Mouse (Mus musculus) embryo, embryonic 11.5 days (tissue): ENCODE data around the gene Tspear.

ENCODE experiments used
- DNase-seq: peaks from one replicate; pipeline ENCODE4 v3.0.0-alpha.2; 2012; ENCODE audit warnings: low read depth, low spot score

Tspear gene

DNA sequence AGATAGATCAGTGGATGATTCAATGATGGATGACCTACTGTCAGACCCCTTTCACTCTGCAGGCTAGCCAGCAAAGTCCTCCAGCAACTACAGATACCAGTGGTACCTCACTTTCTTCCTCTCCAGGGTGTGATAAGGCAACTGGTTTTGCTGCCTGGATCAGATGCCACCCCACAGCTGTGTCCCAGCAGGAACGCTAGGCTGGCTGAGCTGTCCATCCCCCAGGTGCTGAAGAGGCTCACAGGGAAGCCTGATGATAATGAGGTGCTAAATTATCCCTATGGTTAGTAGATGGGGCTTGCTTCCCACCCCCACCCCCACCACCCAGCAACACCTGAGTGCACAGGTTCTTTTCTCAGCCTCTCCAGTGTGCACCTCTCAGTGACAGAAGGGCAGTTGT, 181.2 kb downstream of the Tspear start:
- DNase-seq: no peak

DNA sequence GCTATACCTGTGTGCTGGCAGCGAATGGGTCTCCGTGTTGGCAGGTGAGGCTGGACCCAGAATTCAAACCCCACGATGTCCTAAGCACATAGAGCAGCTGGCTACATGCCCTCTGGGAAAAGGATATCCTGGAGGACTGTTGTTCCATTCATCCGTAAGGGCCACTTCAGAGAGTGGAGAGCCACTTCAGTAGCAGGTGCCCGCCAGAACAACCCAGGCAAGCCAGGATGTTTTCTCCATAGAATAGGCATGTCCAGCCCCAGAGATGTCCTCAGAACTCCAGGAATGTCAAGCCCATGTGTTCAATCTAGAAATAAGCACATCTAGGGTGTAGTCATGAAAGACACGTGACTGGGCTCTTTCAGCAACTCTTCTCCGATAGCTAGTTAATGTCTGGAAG, 183.3 kb downstream of the Tspear start:
- no peak for DNase-seq

DNA sequence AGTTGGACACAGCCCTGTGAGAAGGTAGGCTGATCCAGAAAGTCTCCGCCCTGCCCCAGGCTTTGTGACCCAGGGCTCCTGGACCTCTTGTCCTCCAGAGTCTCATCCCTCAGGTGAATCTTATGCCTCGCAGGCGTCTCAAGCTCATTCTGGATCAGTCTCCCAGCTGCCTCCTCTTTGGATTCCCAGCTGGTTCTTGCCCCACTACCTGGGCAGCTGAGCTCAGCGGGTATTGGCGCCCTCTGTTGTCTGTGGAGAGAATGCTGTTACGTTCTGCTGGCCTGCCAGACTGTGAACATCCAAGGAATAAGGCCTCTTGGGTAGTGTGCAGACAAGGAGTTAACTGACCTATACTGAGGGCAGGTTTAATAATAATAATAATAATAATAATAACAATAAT, 192.6 kb downstream of the Tspear start:
- DNase-seq: no peak

DNA sequence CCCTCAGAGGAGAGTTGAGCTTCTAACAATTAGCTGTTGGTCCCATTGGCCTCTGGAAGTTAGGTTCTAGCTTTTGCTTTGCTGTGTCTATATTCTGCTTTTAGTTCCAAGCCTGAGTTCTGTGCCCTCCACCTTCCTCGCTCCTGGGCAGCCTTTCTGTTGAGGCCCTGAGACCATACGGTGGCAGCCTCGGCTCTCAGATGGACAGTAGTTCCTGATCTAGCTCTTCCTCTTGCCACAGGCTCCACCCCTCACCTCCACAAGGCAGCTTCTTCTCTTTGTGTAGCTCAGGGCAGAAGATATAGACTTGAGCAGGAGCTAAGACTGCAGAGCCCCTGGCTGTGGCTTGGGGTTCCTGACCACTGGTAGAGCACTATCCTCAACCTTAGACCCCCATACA, 193.9 kb downstream of the Tspear start:
- no peak for DNase-seq

DNA sequence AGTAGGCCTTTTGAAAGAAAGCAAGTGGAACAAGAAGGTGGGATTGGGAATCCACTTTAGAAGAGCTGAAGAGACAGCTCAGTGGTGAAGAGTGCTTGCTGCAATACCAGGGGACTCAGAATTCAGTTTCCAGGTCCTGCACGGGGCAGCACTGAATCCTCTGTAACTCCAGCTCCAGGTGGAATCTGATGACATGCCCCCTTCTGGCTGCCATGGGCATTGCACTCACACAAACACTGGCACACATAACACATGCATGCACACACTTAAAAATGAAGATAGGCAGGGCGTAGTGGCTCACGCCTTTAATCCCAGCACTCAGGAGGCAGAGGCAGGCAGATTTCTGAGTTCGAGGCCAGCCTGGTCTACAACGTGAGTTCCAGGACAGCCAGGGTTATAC, 196.2 kb downstream of the Tspear start:
- no peak for DNase-seq

DNA sequence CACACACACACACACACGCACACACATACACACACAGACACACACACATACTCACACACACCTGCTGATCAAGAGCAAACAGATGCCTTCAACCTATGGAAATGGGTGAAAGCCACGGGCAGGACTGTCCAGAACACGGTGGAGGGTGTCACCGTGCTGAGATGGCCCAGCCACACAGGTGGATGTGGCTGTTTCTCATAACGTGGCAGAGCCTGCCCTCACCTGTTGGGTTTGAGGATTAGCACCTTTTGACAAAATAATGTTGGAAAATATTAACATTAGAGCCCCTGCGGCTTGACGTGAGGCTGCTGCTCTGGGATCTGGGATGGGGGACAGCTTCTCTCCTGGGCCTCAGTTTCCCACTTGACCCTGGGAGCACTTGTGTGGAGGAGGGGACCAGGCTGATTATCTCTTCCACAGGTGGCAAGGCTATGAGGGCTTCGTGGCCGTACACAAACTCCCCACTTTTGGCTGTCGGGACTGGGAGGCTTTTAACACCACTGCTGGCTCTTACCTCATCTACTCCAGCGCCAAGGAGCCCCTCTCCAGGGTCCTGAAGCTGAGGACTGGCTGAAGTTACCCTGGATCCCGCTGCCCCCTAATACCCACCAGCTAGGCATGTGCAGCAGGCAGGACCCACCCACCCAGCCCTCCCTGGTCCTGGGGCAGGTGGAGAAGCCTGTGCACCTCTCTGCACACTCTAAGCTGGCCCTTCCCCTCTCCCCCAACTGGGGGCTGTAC, 199.8 kb downstream of the Tspear start:
- DNase-seq: no peak

DNA sequence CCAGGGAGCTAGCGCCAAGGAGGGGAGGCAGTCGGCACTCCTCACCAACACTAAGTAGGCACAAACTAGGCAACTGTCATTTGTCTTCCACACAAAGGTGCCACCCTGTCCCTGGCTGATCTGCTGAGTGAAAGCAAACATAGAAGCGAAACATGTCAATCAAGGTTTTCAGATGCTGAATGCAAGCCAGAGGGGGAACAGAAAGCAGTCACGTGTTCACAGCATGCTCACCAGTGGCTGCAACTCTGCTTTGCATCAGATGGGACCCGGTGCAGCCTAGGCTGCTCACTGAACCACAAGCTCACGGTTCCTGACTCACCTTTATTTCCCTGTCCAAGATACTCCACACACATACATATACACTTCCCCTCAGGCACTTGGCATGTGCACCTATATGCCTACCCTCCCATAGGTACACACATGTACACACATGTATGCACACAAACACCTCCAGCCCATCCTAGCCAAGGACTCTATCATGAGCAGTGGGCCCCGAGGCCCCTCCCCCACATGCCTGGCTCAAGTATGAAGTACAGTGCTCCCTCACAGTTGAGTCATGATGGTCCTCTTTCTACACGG, 204.7 kb downstream of the Tspear start:
- DNase-seq: no peak

DNA sequence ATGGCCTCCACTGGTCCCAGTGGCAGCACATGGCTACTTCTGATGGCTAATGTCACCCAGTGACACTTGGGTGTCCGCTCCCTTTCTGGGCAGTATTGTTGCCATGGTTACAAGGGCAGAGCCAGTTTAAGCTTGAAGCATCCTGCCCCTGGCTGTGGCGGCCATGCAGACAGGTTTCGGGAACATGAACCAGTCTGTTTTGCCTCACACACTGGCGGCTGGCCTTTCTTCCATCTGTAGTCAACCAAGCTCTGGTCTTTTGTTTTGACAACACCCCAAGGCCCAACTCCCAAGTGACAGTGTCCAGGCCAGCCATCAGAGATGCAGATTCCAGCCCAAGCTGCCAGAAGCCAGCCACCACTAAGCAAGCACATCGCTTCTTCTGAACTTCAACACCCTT, 209.2 kb downstream of the Tspear start:
- no peak for DNase-seq

DNA sequence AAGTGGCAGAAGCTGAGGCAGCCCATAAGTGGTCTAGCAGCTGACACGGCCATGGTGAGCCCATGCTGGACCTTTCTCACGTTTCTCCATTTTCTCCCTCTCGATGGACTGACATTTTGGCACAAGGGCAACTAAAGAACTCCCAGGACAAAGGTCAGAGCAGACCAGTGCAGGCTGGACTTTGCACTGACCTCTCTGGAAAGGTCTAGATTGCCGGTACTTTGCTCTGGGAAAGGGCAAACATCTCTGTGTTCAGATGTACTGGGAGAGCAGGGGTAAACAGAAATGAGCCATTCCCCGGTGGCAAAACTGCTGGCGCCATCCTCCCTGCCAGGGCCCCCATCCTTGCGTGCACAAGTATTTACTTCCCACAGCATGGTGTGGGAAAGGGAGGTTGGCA, 213.8 kb downstream of the Tspear start:
- no peak for DNase-seq

DNA sequence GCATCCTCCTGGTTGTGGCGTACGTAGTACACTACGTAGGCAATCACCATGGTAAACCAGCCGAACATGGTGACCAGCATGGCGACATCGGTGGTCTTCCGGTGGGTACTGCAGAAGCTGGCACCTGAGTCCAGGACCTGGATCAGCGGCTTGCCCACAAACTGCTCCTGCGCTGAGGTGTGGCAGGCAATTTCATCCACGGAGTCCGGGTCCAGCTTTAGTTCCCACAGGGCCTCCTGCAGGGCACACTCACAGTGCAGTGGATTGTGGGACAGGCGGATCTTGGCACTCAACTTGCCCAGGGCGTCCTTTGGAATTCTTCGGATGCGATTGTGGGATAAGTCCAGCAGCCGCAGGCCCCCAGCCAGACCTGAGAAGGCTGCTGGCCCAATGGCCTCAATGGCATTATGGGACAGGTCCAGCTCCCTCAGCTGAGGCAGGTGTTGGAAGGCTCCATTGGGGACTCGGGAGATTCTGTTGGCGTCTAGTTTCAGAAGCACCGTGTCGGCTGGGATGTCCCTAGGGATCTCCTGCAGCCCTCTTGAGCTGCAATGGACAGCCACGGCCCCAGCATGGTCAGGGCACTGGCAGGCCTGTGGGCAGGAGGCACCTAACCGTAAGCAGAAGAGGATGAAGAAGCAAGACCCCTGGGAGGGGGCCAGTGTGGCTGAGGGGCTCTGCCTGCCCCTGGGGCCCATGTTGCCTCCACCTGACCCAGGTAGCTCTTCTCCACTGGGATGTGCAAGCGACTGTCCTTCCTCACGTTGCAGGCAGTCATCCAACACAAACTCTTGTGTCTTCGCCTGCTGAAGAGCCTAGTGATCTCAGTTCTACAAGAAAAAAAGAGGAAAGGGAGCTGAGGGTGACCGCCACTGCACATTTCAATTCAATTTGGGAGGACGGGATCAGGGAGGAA, 214.8 kb downstream of the Tspear start:
- DNase-seq: no peak

DNA sequence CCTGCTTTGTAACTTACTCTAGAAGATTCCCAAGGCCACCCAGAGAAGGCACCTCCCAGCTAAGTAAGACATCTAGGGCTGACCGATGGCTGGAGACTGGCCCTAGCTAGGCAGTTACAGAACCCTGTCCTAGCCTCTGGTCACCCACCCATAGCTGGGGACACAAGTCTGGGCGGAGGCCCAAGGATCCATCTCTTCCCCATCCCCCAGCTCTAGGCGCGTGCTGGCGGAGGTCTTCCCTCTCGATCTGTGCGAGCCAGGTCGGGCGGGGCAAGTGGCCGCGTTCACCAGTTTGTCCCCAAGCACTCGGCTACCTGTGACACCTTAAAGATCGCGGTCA, 215.5 kb downstream of the Tspear start:
- DNase-seq: no peak

DNA sequence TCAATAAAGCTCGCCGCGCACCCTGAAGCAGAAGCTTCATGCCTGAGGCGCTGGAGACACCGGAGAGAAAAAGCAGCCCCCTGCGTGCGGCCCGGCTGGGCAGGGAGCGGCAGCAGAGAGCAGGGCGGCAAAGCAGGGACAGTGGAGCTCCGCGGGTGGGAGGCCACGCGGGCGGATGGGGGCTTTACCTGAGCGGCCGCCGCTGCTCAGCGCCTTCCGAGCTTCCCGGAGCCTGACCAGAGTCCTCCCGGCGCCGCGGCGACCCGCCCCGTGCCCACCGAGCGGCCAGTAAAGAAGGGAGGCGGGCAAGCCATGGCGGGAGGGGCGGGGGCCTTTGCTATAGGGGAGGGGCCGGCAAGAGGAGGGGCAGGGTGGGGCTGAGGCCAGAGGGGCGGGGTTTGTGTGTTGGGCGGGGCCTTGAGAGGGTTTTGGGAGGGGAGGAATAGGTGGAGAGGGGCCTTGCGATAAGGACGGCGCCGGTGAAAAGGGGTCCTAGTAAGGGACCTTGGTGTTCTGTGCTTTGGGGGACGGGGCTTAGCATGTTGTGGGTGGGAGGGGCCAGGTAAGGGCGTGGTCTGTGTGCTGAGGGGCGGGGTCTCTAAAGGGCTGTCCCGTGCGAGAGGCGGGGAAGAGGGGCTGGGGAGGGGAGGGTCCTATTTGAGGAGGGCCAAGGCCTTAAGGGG, 216.0 kb downstream of the Tspear start, which contains the start of gene Lrrc3:
TSS of gene Lrrc3 (minus strand) at position 326 of the 683 bp plus-strand sequence.
- peak; percentile 46 for DNase-seq

DNA sequence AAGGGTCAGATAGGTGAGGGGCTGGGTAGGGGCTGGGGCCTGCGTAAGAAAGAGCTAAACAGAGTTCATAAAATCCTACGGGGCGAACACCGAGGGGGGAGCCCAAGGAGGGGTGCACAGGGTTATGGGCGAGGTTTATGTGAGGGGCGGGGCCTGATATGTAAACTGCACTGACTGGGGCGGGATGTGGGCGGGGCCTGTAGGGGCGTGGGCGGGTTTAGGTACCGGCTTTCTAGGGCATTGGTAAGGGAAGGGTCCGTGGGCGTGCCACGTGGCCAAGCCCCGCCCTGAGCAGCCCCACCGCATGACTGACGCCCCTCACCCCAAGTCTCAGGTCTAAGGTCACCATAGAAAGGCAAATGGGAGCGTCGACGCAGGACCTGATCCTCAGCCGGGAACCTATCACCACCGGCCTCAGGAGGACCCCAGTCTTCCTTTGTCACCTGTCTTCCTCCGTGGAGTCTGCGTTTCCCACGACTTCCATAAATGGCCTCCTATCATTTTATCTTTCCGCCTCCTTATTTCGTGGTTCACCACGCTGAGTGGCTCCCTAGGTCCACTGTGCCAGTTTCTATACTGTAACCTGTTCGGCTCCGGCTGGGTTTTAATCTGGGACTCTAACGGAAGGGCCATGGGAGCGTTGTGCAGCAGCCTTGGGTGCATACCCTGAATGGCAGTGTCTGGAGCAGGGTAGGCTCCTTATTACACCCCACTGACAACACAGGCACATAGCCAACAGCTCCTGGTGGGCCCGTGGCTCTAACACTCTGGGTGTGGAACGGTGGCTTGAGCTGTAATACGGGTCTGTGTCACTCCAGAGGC, 216.7 kb downstream of the Tspear start:
- peak; percentile 56 for DNase-seq

DNA sequence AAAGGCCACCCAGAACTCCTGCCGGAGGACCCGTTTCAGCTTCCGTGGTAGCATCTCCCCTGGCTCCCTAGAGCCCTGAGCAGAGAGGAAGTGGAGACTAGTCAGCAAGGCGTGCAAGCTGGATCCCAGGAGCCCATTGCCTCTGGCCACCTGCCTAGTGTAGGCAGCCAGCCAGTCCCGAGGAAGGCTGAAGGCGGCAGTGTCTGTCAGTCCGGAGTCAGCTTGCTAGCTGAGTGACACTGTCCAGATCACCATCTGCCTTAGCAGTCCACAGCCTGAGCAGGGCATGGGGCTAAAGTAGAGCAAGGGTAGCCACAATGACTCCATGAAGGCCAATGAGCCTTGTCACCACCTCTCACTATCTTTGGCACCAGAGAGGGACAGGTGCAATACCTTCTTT, 226.2 kb downstream of the Tspear start:
- DNase-seq: no peak

DNA sequence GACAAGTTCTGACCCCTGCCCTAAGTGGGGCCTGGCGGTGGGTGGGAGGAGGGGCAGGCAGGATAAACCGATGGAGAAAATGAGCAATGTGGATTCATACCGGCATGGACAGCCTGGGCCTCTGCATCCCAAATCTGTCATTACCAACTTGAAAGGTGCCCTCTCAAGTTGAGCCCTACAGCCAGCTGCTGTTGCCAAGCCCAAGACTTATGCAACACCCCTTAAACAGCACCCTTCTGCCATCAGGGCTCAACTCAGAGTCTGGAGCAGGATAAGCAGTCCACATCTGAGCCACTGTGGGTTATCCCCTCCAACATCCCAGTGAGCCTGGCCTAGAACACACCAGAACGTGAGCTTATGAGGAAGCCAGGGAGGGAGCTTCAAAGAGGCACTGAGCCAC, 226.9 kb downstream of the Tspear start:
- DNase-seq: no peak

DNA sequence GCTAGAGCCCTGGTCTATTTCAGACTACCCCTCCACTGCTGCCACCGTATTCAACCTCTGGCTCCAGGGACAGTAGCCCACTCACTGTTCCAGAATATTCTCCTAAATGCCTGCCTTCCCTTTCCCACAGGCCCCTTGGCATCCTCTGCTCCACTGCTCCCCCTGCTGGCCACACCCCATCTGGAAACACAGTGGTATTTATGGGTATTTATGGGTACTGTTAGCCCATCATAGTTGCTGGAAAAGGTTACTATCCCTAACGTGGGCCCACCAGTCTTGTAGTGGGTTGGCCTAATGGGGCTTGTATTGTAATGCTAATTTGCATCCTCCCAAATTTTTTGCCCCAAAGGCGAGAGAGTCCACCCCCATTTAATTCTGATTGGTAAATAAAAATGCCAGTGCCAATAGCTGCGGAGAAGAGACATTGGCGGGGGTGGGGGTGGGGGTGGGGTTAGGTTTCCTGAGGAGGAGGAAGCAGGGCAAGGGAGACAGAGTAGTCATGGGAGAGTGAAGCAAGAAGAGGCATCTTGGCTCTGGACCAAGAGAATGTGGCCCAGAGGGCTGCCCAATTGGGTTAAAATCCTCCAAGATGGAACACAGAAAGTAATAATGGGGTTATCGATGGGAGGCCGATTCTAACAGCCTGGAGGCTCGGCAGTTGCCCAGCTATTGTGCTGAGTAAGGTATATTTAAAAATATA, 230.4 kb downstream of the Tspear start:
- DNase-seq: no peak

DNA sequence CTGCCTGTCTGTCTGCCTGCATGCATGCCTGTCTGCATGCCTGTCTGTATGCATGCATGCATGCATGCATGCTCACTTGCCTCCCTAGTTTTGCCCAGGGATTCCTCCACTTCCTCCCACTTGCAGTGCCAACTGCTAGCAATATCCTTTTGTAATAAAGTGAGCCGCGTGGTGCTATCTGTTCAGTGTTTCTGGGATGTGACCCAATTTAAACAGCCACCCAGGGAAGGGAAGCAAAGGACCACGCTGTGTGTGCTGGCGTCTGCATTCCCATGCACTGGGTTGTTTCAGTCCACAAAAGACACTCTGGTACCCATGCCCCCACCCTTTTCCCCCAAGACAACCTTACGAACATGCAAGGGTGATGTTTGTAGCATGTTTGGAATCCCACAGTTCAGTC, 234.6 kb downstream of the Tspear start:
- DNase-seq: no peak

DNA sequence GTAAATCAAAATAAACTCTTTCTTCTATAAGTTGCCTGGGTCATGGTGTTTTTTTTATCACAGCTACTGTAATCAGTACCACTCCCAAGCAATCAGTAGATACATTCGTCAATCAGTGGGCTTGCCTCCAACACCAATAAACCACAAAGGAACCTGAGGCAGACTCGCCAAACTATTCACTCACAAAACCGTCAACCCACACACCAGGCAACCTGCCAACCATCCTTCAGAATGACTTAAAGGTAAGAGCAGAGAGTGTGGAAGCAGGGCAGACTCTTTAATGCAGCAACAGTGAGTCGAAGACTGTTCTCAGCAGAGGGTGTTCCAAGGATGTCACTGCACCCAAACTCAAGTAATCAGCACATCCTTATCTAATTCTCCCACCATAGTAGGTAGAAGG, 236.3 kb downstream of the Tspear start:
- no peak for DNase-seq

DNA sequence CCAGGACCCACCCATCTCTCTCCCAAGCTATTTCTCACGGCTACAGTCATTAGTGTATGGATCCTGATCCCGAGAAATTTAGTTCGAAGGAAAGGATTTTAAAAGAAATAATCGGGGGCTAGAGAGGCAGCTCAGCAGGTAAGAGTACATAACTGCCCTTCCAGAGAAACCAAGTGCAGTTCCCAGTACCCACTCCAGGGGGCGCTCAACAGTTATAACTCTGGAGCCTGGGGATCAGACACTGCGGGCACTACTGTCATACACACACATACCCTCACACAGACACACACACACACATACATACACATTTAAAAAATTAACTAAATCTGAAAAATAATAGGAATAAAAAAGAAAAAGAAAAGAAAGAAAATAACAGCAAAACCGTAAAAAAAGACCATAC, 239.8 kb downstream of the Tspear start:
- DNase-seq: peak; percentile 13

DNA sequence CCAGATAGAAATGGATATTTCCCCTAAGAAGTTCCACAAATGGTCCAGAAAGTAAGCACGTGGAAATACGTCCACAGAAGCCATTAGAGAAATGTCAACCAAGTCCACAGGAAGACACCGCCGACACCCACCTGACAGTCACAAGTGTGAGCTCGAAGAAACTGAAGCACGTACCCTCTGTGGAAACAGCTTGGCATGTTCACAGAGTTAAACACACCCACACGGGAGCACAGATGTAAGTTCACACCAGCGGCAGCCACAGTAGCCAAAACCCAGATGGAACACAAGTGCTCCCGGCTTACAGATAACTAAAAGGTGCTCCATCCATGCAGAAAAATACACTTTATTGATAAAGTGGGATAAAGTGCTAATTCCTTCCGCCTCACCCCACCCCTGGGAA, 241.0 kb downstream of the Tspear start:
- no peak for DNase-seq
